Mouse (Mus musculus) lung, postnatal 10 days (tissue): Measurements from ENCODE around the gene Hba-a2.
"Not testable (repeated sequence)": the region's sequence is repeated elsewhere in the genome, so short reads cannot be mapped to it uniquely, and the experiment has no call there.

ENCODE experiments used
- DNase-seq: peaks from one replicate; pipeline ENCODE4 v3.0.0; 2021

Gene Hba-a2

DNA sequence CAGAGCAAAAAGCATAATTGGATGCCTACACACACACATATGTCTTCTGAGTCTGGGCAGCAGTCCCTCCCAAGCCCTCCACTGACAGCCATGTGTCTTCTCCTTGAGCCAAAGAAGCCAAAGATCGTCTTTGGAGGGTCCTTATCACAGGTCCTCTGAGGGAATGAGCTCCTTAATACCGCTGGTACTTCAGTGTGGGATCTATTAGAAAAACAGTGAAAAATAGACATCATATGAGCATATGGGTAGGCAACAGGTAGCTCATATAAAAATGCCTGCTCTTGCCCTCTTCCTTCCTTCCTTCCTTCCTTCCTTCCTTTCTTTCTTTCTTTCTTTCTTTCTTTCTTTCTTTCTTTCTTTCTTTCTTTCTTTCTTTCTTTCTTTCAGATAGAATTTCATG, 11.7 kb upstream of the Hba-a2 start:
- DNase-seq = not testable (repeated sequence)

DNA sequence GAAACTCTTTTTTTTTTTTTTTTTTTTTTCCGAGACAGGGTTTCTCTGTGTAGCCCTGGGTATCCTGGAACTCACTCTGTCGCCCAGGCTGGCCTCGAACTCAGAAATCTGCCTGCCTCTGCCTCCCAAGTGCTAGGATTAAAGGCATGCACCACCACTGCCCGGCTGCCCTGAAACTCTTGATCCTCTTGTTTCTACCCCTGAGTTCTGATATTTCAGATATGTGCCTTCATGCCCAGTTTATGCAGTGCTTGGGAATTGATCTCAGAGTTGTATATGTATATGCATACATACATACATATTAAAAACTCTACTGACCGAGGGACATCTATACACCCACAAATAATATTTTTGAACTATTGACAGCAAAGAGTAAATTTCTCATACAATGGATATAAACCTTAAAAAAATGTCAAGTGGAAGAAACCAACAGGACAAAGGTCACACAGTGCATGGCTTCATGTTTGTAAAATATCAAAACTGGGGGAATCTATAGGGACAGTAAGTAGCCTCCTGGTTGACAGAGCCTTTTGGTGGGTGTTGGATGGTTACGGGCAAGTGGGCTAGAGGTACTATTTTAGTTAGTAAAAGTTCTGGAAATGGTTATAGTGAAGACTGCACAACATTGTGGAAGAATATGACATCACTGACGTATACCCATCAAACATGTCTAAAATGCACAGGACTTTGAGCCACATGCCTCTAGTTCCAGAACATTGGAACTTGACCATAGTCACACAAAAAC, 11.1 kb upstream of the Hba-a2 start:
- no peak for DNase-seq

DNA sequence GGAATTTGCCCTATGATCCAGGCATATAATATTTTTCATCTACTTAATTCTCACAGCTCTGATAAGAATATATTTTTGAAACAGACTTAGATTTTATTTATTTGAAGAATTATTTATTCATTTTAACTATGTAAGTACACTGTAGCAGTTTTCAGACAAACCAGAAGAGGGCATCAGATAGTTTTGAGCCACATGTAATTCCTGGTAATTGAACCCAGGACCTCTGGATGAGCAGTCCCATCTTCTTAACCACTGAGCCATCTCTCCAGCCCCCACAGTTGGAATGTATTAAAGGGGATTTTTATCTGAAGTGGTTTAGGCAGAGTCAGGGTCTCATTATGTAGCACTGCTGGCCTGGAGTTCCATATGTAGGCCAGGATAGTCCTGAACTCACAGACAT, 10.4 kb upstream of the Hba-a2 start:
- not testable (repeated sequence) for DNase-seq

DNA sequence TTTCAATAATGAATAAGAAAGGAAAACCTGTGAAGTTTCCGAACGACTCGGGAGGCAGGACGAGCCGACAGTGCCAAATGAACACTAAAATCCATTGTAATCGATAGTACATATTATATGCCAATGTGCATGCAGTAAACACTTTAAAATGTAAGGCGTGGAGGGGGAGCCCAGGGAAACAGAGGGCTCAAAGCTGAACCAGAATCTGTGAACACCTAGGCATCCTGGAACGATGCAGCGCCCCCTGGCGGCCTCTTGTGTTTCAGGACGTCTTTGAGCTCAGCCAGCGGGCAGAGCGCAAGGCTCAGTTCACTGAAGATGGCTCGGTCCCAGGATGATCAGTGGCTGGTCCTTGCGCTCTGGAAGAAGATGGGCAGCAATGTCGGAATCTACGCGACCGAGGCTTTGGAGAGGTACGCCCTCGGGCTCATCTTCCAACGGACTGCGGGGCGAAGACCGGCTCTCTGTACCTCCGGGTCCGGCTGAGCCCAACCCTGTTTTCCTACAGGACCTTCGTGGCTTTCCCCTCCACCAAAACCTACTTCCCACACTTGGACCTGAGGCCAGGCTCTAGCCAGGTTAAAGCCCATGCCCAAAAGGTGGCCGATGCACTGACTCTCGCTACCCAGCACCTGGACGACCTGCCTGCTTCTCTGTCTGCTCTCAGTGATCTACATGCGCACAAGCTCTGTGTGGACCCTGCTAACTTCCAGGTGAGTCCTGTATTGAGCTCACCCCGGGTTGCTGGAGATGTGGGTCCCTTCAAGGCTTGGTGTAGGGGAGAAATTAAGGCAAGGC, 9.4 kb upstream of the Hba-a2 start, which contains the start of gene Hbq1b:
Hbq1b (plus strand) TSS at position 271 of the 798 bp plus-strand sequence.
- peak; percentile 81 for DNase-seq

DNA sequence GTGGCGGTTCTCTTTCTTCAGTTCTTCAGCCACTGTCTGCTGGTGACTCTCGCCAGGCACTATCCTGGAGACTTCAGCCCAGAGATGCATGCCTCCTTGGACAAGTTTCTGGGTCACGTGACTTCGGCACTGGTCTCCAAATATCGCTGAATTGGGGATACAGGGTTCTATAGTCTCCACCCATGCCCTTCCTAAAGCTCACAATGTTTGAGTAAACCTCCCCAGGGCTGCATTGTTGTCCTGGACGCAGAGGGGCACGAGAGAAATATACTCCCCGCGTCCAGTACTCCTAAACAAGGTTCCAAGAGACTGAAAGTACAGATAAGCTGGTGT, 8.8 kb upstream of the Hba-a2 start:
- DNase-seq = no peak

DNA sequence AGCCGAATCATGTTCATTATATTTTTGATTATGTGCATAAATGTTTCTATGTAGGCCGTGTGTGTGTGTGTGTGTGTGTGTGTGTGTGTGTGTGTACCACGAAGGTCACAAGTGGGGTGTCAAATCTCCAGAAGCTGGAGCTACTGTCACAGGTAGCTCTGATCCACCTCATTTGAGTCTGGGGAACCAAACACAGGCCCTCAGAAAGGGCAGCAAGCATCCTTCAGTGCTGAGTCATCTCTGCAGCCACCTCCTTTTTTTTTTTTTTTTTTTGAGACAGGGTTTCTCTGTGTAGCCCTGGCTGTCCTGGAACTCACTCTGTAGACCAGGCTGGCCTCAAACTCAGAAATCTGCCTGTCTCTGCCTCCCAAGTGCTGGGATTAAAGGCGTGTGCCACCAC, 3.5 kb upstream of the Hba-a2 start:
- DNase-seq = not testable (repeated sequence)

DNA sequence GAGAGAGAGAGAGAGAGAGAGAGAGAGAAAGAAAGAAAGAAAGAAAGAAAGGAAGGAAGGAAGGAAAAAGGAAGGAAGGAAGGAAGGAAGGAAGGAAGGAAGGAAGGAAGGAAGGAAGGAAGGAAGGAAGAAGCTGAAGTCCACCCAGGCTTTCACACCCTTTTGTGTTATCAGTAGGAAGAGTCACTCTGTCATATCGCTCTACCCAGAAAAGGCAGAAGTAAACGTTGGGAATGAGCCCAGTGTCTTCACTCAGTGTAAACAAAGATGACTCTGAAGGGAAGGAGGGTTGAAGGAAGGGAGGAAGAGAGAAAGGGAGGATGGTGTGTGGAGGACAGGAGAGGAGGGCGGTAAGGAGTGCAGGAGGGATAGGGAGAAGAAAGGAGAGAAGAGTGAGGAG, 2.8 kb upstream of the Hba-a2 start:
- not testable (repeated sequence) for DNase-seq

DNA sequence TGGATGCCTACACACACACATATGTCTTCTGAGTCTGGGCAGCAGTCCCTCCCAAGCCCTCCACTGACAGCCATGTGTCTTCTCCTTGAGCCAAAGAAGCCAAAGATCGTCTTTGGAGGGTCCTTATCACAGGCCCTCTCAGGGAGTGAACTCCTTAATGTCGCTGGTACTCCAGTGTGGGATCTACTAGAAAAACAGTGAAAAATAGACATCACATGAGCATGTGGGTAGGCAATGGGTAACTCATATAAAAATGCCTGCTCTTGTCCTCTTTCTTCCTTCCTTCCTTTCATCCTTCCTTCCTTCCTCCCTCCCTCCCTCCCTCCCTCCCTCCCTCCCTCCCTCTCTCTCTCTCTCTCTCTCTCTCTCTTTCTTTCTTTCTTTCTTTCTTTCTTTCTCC, 1.1 kb downstream of the Hba-a2 start:
- not testable (repeated sequence) for DNase-seq

DNA sequence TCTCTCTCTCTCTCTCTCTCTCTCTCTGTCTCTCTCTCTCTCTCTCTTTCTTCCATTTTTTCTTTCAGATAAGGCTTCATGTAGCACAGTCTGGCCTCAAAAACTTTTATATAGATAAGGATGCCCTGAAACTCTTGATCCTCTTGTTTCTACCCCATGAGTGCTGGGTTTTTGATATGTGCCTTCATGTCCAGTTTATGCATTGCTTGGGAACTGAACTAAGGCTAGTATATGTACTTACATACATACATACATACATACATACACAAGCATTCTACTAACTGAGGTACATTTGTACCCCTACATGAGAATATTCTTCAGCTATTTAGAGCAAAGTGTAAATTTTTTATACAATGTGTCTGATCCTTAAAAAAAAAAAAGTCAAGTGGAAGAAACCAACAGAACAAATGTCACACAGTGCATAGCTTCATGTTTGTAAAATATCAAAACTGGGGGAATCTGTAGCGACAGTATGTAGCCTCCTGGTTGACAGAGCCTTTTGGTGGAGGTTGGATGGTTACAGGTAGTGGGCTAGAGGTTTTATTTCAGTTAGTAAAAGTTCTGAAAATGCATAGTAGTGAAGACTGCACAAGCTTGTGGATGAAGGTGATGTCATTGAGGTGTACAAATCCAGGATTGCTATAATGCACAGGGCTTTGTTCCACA, 1.7 kb downstream of the Hba-a2 start:
- DNase-seq = no peak

DNA sequence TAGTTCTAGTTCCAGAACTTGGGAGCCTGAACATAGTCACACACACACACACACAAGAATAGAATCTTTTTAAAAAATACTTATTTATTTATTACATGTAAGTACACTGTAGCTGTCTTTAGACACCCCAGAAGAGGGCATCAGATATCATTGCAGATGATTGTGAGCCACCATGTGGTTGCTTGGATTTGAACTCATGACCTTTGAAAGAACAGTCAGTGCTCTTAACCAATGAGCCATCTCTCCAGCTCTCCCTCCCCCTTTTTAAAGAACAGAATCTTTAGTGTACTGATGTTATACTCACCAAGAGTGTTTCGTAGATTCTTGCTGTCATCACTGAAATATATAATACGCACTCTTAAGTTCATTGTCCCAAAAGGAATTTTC, 2.2 kb downstream of the Hba-a2 start:
- no peak for DNase-seq

DNA sequence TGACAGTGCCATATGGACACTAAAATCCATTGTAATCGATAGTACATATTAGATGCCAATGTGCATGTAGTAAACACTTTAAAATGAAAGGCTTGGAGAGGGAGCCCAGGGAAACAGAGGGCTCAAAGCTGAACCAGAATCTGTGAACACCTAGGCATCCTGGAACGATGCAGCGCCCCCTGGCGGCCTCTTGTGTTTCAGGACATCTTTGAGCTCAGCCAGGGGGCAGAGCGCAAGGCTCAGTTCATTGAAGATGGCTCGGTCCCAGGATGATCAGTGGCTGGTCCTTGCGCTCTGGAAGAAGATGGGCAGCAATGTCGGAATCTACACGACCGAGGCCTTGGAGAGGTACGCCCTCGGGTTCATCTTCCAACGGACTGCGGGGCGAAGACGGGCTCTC, 3.6 kb downstream of the Hba-a2 start, which contains the start of gene Hbq1a:
Hbq1a (plus strand) TSS at position 205 of the 400 bp plus-strand sequence.
- DNase-seq = peak; percentile 62

DNA sequence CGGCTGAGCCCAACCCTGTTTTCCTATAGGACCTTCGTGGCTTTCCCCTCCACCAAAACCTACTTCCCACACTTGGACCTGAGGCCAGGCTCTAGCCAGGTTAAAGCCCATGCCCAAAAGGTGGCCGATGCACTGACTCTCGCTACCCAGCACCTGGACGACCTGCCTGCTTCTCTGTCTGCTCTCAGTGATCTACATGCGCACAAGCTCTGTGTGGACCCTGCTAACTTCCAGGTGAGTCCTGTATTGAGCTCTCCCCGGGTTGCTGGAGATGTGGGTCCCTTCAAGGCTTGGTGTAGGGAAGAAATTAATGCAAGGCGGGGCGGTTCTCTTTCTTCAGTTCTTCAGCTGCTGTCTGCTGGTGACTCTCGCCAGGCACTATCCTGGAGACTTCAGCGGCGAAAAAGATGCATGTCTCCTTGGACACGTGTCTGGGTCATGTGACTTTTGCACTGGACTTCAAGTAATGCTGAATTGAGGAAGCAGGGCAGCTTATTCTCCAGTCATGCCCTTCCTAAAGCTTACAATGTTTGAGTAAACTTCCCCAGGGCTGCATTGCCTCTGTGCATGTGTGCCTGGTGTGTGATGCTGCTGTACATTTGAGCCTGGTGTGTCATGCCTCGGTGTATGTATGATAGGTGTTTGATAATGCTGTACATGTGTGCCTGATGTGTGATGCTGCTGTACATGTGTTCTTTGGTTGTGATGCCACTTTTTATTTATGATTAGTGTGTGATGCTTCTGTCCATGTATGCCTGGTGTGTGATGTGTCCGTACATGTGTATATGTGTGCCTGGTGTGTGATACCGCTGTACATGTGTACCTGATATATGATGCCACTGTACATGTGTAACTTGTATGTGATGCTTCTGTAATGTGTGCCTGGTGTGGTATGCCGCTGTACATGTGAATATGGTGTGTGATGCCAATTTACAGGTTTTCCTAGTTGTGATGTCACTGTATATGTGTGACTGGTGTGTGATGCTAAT, 4.3 kb downstream of the Hba-a2 start:
- DNase-seq = no peak

DNA sequence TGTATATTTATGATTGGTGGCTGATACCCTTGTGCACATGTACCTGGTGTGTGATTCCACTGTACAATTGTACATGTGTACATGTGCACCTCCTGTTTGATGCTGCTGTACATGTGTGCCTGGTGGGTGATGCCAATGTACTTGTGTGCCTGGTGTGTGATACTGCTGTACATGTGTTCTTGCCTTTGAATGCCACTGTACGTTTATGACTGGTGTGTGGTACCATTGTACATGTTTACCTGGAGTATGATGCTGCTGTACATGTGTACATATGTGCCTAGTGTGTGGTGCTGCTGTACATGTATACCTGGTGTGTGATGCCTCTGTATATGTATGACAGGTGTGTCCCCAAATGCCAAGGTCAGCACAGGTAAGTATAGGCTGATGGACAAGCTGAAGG, 5.2 kb downstream of the Hba-a2 start:
- DNase-seq = no peak

DNA sequence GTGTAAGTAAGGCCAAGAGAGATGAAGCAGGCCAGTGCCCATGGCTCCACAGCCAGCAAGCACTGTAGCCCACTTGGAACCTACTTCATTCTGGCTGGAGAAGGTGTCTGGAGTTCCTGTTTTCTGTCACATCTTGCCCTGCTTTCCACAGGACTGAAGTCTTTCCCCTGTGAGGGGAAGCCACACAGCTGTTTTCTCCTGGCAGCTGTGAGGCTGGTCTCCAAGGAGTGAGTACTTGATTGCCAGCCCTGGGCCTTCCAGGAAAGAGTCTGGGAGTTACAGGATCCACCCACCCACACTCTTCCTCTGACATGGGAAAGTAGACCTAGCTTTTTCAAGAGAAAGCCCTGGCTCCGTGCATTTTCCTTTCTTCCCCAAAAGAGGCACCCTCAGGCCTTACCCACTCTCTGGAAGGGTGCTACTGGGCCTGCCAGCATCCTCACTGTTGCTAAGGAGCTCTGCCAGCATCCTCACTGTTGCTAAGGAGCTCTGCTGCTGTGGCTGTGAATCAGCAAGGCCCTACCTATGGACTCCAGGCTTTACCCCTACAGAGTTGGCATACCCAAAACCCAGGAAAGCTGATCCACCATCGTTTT, 6.6 kb downstream of the Hba-a2 start:
- DNase-seq = peak; percentile 57

DNA sequence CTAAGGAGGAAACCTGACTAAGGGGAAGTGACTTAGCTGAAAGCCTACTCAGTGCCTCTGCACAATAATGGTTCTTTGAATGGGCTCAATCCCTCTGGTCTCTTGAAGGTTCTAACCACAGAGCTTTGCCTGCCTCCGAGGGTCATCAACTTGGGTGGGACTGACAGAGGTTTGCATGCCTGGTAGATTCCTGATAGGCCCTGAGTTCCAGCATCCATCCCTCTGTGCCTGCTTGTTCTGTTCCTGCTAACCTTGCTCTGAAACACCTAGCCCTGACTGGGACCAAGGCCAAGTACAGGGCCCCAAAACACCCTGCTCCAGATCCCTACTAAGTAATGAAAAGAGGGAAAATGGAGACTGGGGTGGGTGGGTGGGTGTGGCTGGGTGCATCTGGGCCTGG, 7.2 kb downstream of the Hba-a2 start:
- DNase-seq = no peak

DNA sequence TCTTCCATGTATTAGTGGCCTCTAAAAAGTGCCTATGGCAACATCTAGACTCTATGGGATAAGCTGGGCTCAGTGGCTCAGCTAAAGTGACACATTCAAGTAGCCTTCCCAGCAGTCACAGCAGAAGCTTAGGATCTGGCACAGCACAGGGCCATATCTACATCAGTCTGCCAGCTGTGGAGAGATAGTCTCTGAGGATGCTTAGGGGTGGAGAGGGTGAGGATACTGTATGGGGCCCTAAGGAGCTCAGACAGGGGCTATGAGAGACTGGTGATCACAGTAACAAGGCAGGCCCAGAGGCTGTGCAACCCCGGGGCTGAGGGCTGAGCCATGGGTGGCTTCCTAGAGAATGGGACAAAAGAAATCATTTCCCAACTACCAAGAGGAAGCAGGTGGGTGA, 10.7 kb downstream of the Hba-a2 start:
- DNase-seq = no peak

DNA sequence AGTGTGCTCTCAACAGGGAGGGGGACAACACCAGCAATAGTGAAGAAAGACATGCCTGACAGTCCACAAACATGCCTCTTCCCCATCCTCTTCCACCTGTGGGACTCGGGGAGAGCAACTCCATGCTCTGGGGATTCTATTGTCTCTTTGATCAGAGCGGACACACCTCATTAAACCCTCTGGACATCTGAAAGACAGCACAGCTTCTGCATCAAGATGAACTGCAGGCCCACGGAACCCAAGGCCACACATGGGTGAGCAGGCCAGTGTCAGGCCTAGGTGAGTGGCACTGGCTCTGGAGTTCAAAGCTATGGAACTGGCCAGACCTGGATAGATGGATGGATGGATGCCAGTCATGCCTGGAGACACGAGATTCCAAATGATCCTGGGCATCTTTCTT, 13.2 kb downstream of the Hba-a2 start:
- DNase-seq = no peak

DNA sequence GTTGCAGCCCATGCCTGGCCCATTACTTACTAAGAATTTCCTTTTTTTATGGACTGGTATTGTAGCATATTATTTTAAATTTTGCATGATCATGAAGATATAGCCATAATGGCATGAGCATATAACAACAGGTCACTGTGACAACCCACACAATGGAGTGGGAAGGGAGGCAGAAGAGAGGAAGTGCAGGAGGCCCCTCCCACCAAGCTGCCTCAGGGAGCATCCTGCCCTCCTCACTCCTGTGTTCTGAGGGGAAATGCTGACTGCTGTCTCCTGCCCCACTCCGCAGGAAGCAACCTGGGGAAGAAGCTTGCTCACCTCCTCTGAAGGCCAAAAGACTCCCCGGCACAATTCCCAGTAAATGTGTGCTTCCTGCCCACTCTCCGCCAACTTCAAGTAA, 13.6 kb downstream of the Hba-a2 start:
- no peak for DNase-seq

DNA sequence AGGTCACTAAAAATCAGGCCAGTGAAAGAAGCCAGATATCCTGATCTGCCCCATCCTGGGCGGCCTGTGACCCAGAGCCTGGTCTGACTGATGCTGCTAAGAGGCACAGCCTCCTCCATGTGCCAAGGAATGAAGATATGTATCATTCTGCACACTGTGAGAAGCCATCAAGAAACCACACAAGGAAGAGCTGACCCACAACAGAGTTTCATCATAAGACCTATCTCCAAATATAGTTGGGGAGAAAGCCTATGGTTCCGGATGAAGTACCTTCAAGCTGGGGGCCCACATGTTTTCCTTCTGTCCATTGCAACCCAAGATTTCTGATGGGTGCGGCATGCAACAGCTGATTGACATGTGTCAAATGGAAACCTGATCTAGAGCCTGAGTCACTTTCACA, 19.7 kb downstream of the Hba-a2 start:
- no peak for DNase-seq

DNA sequence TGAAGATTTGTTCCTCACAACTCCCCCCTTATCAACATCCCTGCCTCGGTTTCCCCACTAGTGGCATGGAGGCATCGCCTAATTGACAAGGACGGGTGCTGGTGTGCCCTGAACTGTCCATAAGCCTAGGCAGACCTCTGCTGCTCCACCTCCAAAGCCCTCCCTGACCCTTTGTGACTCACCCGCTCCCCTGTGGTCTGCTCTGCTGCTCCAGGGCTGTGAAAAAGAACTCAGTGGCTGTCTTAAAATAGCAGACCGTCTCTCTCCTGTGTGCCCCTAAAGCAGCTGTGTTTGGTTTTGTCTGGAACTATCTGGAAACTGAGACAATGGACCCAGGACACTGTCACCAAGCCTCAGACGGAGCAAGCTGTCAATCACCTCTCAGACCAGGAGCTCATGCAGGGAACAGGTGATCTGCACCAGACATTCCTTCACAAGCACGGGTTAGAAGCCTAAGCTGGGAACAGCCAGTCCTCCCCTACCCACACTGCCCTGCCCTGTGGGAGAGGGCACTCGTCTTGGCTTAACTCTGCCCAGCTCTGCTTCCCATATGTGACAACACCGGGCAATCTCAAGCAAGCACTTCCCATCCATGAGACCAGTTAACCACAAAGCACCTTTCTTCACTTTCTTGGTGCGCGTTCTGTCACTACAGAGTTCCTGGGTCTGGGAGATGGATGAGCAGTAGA, 24.4 kb downstream of the Hba-a2 start:
- DNase-seq = no peak

DNA sequence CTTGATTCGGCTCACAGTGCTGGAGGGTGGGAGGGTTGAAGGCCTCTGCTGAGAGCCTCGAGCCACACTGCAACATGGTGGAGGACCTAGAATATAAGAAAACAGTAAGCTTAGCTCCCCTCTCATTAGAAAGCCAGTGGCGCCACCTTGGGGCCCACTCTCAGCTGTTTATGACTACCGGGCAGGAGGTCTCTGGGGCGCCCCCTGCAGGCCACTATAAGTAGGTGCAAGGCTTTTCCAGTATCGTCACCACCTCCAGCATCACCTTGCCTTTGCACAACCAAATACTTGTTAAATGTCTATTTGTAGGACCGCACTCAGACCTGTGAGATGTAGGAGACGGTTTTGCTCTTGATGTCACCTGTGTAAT, 24.9 kb downstream of the Hba-a2 start:
- DNase-seq = peak; percentile 78

DNA sequence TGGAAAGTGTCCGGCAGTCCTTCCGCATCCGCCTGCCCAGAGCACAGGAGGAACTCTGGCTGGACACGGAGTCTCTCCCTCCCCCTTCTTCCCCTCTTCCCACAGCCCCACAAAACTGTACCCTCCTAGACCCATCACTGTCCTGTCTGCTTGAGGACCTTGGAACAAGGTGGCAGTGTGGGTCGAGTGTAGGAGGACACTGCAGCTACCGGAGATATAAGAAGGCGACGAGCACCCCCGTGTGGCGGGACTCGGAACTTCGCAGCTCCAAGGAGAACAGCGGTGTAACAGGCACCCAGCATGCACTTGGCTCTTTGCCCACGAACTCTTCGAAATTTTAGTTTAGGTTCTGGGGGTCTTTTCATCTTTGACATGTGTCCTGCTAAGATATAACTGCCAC, 28.3 kb downstream of the Hba-a2 start:
- DNase-seq = peak; percentile 92
